Mouse (Mus musculus): ENCODE data around the gene Reg4. TPM values are rescaled to one million over a fixed set of nuclear protein-coding genes. Genes with fewer than 3 reads are reported as not detected.

Reg4 gene
- total RNA-seq, 2 experiments from 2014 or later, result not detected

DNA sequence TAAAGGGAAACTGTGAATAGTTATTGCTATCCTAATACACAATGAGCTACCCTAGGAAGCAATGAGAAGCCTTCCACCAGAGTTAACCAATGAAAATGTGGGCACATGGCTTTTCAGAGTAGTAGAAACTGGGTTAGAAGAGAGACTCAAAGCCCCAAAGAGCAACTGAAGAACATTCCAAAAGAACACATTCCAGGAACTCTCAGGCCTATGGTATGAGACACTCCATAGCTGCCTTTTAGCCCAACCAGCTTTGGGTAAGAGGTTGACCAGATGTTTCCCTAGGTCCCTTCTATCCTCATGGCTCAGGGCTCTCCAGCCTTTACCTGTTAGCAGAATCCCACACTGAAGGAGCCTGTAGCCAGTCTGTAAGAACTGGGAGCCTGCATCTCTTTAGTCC is 11.5 kb downstream of the Reg4 start:
- no peak for DNase-seq
- intact Hi-C loops (cut with DNase I), result no loop called here

- intact Hi-C loops (cut with DNase I), result no loop called here
- DNase-seq, result no peak
These were observed 14.3 kb downstream of the Reg4 start for GRCm38 (mm10) chr3:98236266-98236665.

DNA sequence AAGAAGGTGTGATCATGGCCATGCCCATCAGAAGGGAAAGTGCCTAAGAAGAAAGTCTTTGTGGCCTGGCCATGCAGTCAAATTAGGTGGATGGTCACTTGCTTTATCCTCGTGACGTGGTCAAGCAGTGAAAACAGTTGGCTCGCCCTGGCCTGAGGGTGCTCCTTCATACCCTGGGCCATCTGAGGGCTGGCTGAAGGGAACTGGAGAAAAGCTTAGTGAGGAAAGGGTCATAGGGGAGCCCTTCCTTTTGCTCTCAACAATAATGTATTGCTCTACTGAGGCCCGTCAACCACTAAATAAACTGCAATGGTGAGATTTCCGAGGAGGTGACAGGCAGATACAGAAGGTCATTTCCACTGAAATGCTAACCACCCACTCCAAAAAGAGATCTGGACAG is 15.3 kb downstream of the Reg4 start:
- intact Hi-C loops (cut with DNase I), result no loop called here
- no peak for DNase-seq

DNA sequence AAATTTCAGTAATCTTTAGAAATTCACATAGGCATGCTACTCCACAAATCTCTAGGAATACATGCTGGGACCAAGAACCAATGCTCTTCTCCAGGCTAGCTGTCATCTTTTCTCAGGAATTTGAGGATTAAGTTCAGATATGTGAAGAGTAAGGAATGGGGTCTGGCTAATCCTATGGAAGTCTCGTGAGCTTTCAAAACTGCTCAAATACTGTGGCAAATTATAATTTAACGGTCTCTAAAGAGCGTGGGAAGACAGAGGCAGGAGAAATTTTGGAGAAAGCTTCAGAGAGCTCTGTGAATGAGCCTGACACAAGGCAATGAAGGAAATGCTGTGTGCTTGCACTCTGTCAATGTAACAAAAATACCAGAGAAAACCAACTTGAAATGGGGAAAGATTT is 16.2 kb downstream of the Reg4 start:
- DNase-seq, result no peak
- intact Hi-C loops (cut with DNase I), result no loop called here

- DNase-seq, result no peak
- intact Hi-C loops (cut with DNase I), result no loop called here
These were observed 20.1 kb downstream of the Reg4 start for GRCm38 (mm10) chr3:98242051-98242450.

DNA sequence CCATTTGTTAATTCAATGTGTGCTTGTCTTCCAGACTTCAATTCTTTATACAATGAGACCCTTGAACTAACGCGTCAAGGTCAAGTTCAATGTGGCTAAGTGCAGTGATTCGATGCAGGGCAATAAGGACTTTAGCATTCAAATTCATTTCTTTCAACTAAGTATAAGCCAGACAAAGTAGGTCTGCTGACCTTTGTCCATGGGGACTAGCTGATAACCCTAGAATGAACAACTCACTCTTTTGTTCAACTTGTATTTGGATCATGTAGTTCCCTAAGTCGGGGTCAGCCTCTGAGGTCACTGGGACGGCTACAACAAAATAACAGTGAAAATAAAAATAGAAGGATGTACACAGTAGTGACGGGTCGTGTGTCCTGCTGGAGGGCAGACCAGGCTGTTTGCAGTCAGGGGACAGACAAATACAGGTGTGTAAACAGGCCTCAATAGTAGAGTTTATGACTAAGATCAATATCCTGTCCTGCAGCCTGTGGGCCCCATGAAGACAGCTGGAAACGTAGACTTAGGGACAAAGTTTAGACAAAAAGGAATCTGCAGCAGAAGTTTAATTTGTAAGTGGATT is 20.6 kb downstream of the Reg4 start:
- no peak for DNase-seq
- intact Hi-C loops (cut with DNase I), result no loop called here

- intact Hi-C loops (cut with DNase I), result no loop called here
- no peak for DNase-seq
These were observed 23.9 kb downstream of the Reg4 start for GRCm38 (mm10) chr3:98245892-98246291.

- DNase-seq, result no peak
- intact Hi-C loops (cut with DNase I), result no loop called here
These were observed 25.2 kb downstream of the Reg4 start for GRCm38 (mm10) chr3:98246985-98247751.

- intact Hi-C loops (cut with DNase I), result no loop called here
- DNase-seq, result no peak
These were observed 27.4 kb downstream of the Reg4 start for GRCm38 (mm10) chr3:98249378-98249777.

DNA sequence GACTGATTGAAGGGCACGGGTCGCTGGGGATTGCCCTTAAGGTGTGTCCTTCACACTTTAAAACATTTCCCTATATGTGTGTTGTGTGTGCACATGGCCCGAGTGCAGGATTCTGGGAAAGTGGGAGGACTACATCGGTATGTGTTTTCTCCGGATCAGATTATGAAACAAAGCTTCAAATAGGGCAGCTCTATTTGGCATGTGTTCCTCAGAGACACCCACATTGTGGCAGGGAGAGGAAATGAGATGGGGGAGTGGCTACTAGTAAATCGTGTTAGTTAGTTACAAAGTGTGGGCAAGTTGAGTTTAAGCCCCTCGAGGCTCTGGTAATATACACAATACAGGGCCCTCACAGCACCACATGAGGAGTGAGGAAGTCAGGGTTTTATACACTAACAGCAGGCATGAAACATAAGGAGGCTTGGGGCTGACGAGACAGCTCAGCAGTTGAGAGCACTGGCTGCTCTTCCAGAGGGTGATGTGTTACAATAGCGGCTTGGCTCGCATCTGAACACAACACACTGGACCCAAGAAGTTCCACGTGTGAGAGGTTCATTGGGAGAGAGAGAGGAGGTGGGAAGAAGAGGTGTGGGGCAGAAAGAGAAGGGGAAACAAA is 28.0 kb downstream of the Reg4 start:
- no peak for DNase-seq
- intact Hi-C loops (cut with DNase I), result no loop called here

GRCm38 (mm10) chr3:98254059-98254458 is 32.1 kb downstream of the Reg4 start:
- DNase-seq, result no peak
- intact Hi-C loops (cut with DNase I), result no loop called here

DNA sequence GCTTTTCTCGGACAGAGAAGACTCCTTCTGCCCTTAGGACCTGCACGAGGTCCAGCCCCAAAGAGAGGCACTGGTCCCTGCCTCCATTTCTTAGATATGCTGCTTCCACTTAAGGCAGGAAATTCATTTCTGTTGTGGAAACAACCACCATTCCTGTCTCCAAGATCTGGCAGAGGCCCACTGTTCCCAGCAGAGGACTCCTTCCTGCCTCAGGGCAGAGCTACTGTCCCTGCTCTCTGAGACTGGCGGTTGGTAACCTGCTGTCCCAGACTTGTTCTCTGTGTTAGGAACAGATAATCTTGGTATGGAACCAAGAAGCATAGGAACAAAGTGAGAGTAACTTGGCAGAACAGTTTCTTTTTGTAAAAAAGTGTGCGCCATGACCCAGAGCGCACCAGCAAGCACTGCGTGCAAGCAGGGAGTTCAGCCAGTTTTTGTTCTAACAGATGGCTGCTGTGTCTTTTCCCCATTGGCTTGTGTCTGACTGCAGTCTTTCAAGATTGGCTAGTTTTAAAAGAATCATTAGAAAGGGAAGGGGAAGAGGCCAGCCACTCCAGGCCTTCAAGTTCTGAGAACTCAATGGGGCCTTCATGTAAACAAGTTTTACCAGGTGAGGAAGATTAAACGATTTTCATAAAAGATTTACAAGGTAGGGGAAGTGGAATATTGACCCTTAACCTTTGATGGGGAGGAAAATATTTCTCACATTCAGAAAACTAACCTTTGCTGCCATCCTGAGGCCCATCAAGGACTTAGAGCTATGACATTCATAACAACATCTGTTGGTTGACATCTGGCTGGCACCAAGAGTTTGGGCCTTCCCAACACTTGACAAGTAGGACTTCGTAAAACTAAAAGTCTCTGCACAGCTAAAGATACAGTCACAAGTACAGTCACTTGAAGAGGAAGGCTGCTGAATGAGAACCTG is 33.0 kb downstream of the Reg4 start:
- intact Hi-C loops (cut with DNase I), result no loop called here
- no peak for DNase-seq

DNA sequence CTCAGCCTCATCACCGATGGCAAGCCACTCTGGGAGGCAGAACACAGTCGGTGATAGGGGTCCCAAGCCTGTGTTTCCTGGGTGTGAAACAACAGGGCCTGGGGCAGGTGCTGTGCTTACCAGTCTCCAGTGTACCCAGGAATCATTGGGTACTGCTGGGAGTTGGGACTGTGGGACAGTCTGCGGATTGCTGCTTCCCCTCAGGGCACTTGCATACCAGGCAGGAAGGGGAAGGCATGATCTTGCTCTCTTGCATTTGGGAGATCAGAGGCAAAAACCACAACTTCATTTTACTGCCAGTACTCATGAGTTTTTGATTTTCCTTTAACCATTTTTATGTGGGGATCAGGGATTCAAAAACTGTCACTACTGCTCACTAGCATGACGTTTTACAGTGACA is 36.8 kb downstream of the Reg4 start:
- no peak for DNase-seq
- intact Hi-C loops (cut with DNase I), result no loop called here

- peak; percentile 23 to 27 for DNase-seq
- intact Hi-C loops (cut with DNase I), result no loop called here
These were observed 37.4 kb downstream of the Reg4 start for GRCm38 (mm10) chr3:98259271-98259751.

- DNase-seq, result no peak
- intact Hi-C loops (cut with DNase I), result no loop called here
These were observed 38.6 kb downstream of the Reg4 start for GRCm38 (mm10) chr3:98260534-98260933.

DNA sequence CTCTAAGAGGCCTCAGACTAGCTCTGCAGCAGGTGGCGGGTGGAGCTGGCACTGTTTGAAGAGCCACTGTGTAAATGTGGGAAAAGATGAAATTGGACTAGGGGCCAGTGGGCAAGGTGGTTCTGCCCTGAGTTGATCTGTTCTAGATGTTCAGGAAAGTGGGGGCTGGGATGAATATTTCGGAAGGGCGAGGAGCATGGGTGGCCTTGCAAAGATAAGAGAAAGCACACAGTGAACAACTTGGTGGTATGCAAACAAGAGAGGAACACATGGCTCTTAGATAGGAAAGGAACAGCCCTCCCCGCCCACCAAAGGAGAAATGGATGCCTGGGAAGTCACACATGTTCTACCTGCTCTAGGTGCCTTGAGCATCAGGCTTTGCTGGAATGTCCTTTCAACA is 39.5 kb downstream of the Reg4 start:
- DNase-seq, result no peak
- intact Hi-C loops (cut with DNase I), result no loop called here

DNA sequence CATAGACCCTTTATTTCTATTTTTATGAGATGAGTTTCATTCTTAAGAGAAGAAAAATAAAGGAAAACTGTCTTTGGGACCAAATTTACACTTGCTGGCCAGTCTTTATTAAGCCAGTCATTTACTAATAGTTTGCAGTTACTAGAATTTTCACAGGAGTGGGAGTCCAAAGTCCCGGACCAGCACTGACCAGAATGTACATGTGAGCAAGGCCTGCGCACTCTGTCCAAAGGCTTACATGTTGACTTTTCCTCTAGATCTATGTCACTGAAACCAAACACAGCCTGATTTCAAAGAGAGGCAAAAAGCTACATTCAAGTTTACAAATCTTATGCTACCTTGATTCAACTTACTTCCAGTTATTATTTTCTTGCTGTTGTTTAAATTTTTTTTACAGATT is 40.2 kb downstream of the Reg4 start:
- intact Hi-C loops (cut with DNase I), result no loop called here
- DNase-seq, result no peak

GRCm38 (mm10) chr3:98267249-98267651 is 45.3 kb downstream of the Reg4 start:
- intact Hi-C loops (cut with DNase I), result no loop called here
- no peak for DNase-seq

DNA sequence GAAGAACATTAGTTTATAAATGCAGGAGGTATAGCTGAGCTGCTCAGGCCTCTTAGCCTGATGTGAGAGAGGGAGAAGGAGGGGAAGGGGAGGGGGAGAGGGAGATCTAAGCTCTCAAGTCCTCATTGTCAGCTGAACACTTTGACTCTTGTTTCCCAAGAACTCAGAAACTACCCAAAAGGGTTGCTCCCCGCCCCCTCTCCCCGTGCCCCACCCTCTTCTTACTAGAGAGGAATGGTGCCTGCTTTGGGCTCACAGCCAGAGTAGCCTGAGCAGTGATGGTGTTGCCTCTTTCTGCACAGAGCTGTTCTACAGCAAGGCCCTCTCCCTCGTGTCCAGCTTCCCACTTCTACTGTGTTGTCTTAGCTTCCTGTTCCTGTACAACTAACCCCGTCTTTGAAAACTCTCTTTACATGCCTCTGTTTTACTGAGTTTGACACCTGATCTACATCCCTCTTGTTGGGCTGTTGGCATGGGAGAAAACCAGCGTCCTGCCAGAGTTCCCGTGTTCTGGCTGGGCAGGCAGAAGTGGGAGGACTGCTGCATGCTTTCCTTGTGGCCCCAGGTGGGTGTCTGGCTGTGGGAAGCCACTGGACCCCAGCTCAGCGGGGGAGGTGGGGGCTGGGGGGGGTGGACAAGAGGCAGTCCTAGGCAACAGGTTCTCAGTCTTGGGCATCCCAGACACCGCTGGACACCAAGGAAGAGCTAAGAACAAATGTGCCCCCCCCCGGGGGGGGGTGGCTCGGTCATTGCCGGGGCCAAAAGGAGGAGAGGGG is 51.9 kb downstream of the Reg4 start:
- intact Hi-C loops (cut with DNase I), result no loop called here
- DNase-seq, result no peak

DNA sequence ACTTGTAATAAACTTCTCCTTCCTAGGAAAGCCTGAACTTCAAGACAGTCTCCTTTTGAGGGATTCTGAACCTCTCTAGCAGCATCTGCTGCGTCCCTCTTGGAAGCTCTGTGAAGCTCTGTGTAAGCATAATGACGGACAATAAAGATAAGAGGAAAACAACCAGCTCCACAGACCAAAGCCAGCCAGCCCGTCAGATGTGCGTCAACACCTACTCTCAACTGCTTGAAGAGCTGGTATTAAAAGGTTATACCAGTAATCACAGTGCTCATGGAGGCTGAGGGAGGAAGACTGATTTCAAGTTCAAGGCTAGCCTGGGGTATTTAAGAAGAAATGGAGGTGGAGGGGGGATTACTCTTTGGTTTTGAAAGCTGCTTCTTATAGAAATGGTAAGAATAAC is 57.7 kb downstream of the Reg4 start:
- intact Hi-C loops (cut with DNase I), result no loop called here
- DNase-seq, result no peak
